Mouse (Mus musculus): ENCODE results near the gene Sp6.
A peak's percentile ranks its signal among the peaks of the same experiment; 100 is the strongest.

Sp6 gene

GRCm38 (mm10) chr11:97063274-97063920, 50.2 kb downstream of the Sp6 start:
- no peak for DNase-seq (ENCODE audit: low read depth, low spot score)

GRCm38 (mm10) chr11:97063921-97064295, 50.7 kb downstream of the Sp6 start:
- DNase-seq (ENCODE audit: low read depth, low spot score) = no peak

DNA sequence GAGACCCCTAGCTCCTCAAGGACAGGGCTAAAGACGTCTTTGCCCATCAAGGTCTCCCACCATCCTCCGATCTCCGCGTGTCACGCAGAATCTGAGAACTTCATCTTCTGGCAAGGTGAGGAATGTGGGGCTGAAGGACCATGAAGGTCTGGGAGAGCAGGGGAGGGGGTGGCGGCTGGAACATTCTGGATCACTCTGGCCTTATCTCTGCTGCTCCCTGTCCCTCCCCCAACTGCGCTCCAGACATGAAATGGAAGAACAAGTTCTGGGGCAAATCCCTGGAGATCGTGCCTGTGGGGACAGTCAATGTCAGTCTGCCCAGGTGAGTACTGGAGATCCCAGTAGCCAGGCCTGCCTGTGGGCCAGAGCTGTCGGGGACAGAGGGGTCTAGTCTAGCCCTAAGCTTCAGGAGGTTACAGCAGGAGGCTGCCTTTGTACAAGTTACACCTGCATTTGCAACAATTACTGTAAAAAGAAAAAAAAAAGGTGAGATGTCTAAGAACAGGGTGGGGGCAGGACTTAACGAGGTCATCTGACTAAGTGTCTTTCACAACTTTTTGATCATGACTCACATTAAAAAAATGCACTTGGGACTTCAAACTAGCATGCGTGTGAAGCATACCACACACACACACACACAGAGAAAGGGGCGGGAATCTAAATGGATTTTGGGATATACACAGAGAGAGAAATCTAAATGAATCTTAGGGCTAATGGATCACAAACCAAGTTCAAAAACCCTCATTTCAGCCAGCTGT, 52.5 kb downstream of the Sp6 start:
- DNase-seq (ENCODE audit: low read depth, low spot score) = no peak

- DNase-seq (ENCODE audit: low read depth, low spot score) = no peak
Observed at GRCm38 (mm10) chr11:97066656-97067360, 53.6 kb downstream of the Sp6 start.

DNA sequence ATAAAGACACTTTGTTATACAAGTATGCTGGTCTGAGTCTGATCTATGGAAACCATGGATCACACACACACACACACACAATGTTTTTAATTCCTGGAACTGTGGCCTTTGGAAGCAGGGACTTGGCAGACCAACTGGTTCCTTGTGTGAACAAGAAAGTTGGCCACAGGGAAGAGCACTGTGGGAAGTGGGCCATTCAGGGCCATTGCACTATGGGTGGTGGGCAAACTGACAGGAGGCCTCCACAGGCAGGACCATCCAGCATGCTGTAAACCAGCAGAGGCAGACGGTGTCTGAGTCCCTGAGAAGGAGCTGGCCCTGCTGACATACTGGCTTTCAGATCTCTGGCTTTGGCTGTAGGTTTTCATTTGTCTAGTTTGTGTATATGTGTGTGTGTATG, 56.1 kb downstream of the Sp6 start:
- no peak for DNase-seq (ENCODE audit: low read depth, low spot score)

- DNase-seq (ENCODE audit: low read depth, low spot score) = no peak
Observed at GRCm38 (mm10) chr11:97069770-97070169, 56.6 kb downstream of the Sp6 start.

DNA sequence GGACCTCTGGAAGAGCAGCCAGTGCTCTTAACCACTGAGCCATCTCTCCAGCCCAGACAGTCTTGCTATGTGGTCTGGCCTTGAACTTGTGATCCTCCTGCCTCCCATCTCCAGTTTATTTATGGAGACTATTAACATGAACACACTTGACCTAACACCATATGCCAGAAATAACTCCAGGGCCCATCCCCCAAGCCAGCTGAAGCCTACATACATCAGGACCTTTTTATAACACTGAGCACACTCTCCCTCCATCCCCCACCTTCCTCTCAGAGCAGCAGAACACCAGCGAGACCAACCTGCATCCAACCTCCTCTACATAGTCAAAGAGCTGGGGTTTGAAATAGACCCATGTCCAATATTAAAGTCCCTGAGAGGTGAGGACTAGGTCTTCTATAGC, 57.9 kb downstream of the Sp6 start:
- no peak for DNase-seq (ENCODE audit: low read depth, low spot score)

DNA sequence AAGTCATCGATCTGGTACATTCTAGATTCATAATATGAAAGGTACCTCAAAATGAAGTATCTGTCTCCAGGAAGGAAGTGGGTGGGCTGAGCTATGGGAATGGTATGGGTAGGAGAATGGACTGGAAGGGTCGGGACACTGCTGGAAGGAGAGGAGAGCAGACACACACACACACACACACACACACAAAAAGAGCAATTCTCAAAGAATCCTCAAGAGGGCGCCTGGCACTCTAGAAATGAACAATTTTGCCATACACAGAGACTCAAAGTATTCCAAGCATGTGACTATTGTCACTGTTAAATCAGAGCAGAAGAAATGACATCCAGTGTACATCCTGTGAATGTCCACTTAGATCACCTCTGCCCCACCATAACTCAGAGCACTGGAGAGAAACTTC, 59.3 kb downstream of the Sp6 start:
- peak; percentile 49 for DNase-seq (ENCODE audit: low read depth, low spot score)

DNA sequence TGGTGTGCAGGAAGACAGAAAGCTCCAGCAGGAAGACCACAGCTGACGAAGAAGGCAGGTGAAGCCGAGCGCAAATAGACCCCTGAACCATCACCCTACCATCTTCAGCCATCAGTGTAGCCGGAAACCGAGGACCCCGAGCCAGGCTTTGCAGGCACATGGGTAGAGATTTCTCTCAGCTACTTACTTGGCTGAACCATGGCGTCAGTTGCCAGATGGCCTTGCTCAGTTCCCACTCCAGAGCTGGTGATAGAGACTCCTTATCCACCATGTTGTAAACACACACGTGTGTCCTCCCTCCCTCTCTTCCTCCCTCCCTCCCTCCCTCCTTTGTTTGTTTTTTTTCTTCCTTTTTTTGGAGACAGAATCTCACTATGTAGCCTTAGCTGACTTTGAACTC, 61.0 kb downstream of the Sp6 start:
- DNase-seq (ENCODE audit: low read depth, low spot score) = no peak
